Mouse (Mus musculus): Measurements from ENCODE around the gene Mical1.

Mical1 gene

GRCm38 (mm10) chr10:41523386-41523785, 47.3 kb downstream of the Mical1 start:
- no peak for DNase-seq

- no peak for DNase-seq
Measured at GRCm38 (mm10) chr10:41525696-41526095, 49.6 kb downstream of the Mical1 start.

GRCm38 (mm10) chr10:41529972-41530371, 53.9 kb downstream of the Mical1 start:
- DNase-seq, result no peak

GRCm38 (mm10) chr10:41535991-41536390, 59.9 kb downstream of the Mical1 start:
- no peak for DNase-seq

Measured in cerebellum, adult 11-12 months (tissue).